Mouse (Mus musculus): ENCODE measurements at regions not wholly inside any gene's neighbourhood (a gene's known extent, or its start where the extent isn't known, plus 50 kb on each side); places are given as distances from the start of the nearest gene placed in this dataset.

- H3K9ac ChIP-seq (ENCODE audit: insufficient read depth, low read depth) = no peak overlapping the region
- H3K4me3 ChIP-seq (replicated peaks in 1 of 3; ENCODE audit: low read depth in 2 of 3, low read length in 2 of 3, poor library complexity in 1 of 3) = no peak overlapping the region
- no peaks in the 10 kb centered on the region for H3K36me3 ChIP-seq (replicated peaks in 1 of 2; ENCODE audit: control insufficient read depth in 1 of 2, insufficient read depth in 1 of 2, low read length in 1 of 2)
- no peaks in the 10 kb centered on the region for H3K79me2 ChIP-seq (replicated peaks; ENCODE audit: control insufficient read depth, extremely low read depth, insufficient read depth, poor library complexity, severe bottlenecking)
- in situ Hi-C loops (cut with MboI; ENCODE audit: low pct_ligation_motif_present, low pct_unique_long_range_greater_than_20kb, low sequenced_read_pairs) (no loop called here), dilution Hi-C loops (cut with MboI; ENCODE audit: extremely low pct_ligation_motif_present, extremely low pct_unique_long_range_greater_than_20kb, low sequenced_read_pairs) (no loop called here)
- H3K27ac ChIP-seq (ENCODE audit: insufficient read depth, low read depth) = no peak overlapping the region
- no peak overlapping the region for H3K4me2 ChIP-seq (ENCODE audit: insufficient read depth, low read depth, poor library complexity, severe bottlenecking)
- H3K27me3 ChIP-seq (replicated peaks) = no peaks in the 10 kb centered on the region
- H3K4me1 ChIP-seq (ENCODE audit: control insufficient read depth in 1 of 2, insufficient read depth in 2 of 2) = peaks cover 12 to 41% of the 10 kb centered on the region in 2 experiments
- no peak for DNase-seq (ENCODE audit: extremely low read depth)
- no peak for TF ChIP-seq USF2 (conservative IDR thresholded peaks at IDR 0.05; ENCODE audit: low read depth, low read length)
- no peak for TF ChIP-seq ZKSCAN1 (IDR thresholded peaks at IDR 0.05; ENCODE audit: borderline replicate concordance, low read depth, low read length)
- H3K9me3 ChIP-seq (replicated peaks; ENCODE audit: low read length) = peaks cover 5% of the 10 kb centered on the region
Observed at GRCm38 (mm10) chr5:148645772-148646171, 93.2 kb upstream of the Ubl3 start.

- H3K4me2 ChIP-seq (ENCODE audit: insufficient read depth, low read depth, poor library complexity, severe bottlenecking) = no peak overlapping the region
- in situ Hi-C loops (cut with MboI; ENCODE audit: low pct_ligation_motif_present, low pct_unique_long_range_greater_than_20kb, low sequenced_read_pairs) (no loop called here), dilution Hi-C loops (cut with MboI; ENCODE audit: extremely low pct_ligation_motif_present, extremely low pct_unique_long_range_greater_than_20kb, low sequenced_read_pairs) (no loop called here)
- TF ChIP-seq ZKSCAN1 (IDR thresholded peaks at IDR 0.05; ENCODE audit: borderline replicate concordance, low read depth, low read length) = no peak
- TF ChIP-seq ETS1 (conservative IDR thresholded peaks at IDR 0.05; ENCODE audit: low read depth, low read length) = no peak
- TF ChIP-seq KAT2A (IDR thresholded peaks at IDR 0.05; ENCODE audit: insufficient replicate concordance, low read length) = no peak
- no peak for TF ChIP-seq MEF2A (IDR thresholded peaks at IDR 0.05; ENCODE audit: borderline replicate concordance, low read depth, low read length)
- no peak for TF ChIP-seq USF2 (conservative IDR thresholded peaks at IDR 0.05; ENCODE audit: low read depth, low read length)
- no peak for TF ChIP-seq BHLHE40 (IDR thresholded peaks at IDR 0.05; ENCODE audit: low read depth, low read length)
- no peak for TF ChIP-seq MXI1 (IDR thresholded peaks at IDR 0.05; ENCODE audit: low read depth, low read length)
- no peak for TF ChIP-seq SMC3 (IDR thresholded peaks at IDR 0.05; ENCODE audit: low read depth, low read length)
- TF ChIP-seq UBTF (IDR thresholded peaks at IDR 0.05; ENCODE audit: low read depth, low read length) = no peak
- TF ChIP-seq TBP (conservative IDR thresholded peaks at IDR 0.05; ENCODE audit: low read depth, low read length) = no peak
- TF ChIP-seq JUND (conservative IDR thresholded peaks at IDR 0.05; ENCODE audit: low read depth, low read length) = no peak
- no peaks in the 10 kb centered on the region for H3K36me3 ChIP-seq (replicated peaks in 1 of 2; ENCODE audit: control insufficient read depth in 1 of 2, insufficient read depth in 1 of 2, low read length in 1 of 2)
- peaks cover 12 to 41% of the 10 kb centered on the region in 2 experiments for H3K4me1 ChIP-seq (ENCODE audit: control insufficient read depth in 1 of 2, insufficient read depth in 2 of 2)
- peaks cover 5% of the 10 kb centered on the region for H3K9me3 ChIP-seq (replicated peaks; ENCODE audit: low read length)
- H3K4me3 ChIP-seq (replicated peaks in 1 of 3; ENCODE audit: low read depth in 2 of 3, low read length in 2 of 3, poor library complexity in 1 of 3) = no peak overlapping the region
- no peak for DNase-seq (ENCODE audit: extremely low read depth)
- H3K9ac ChIP-seq (ENCODE audit: insufficient read depth, low read depth) = no peak overlapping the region
- H3K27ac ChIP-seq (ENCODE audit: insufficient read depth, low read depth) = no peak overlapping the region
- H3K27me3 ChIP-seq (replicated peaks) = no peaks in the 10 kb centered on the region
- H3K79me2 ChIP-seq (replicated peaks; ENCODE audit: control insufficient read depth, extremely low read depth, insufficient read depth, poor library complexity, severe bottlenecking) = no peaks in the 10 kb centered on the region
Observed at GRCm38 (mm10) chr5:148645191-148645681, 92.6 kb upstream of the Ubl3 start.

DNA sequence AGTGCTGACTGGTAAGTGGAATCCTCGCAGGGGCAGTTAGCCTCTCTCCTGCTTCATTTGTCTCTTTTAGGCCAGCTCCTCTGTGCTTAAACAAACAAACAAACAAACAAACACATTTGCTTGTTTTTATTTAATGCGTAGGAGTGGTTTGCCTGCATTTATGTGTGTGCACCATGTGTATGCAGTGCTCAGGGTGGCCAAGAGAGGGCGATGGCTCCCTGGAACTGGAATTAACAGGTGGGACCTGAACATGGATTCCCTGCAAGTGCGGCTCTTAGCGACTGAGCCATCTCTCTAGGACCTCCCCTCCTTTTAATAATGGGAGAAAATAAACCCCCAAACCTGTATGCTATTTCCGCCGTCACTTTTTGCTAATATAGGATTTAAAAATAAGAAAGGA is 91.8 kb upstream of the Ubl3 start:
- Histone ChIP-seq H3K79me2 (replicated peaks; ENCODE audit: control insufficient read depth, extremely low read depth, insufficient read depth, poor library complexity, severe bottlenecking) (no peaks in the 10 kb centered on the region), H3K9me3 (replicated peaks; ENCODE audit: low read length) (peaks cover 5% of the 10 kb centered on the region), H3K9ac (ENCODE audit: insufficient read depth, low read depth) (no peak overlapping the region), H3K27me3 (replicated peaks) (no peaks in the 10 kb centered on the region), H3K27ac (ENCODE audit: insufficient read depth, low read depth) (no peak overlapping the region), H3K4me2 (ENCODE audit: insufficient read depth, low read depth, poor library complexity, severe bottlenecking) (no peak overlapping the region), H3K36me3 (replicated peaks in 1 of 2; ENCODE audit: control insufficient read depth in 1 of 2, insufficient read depth in 1 of 2, low read length in 1 of 2) (no peaks in the 10 kb centered on the region), H3K4me3 (replicated peaks in 1 of 3; ENCODE audit: low read depth in 2 of 3, low read length in 2 of 3, poor library complexity in 1 of 3) (no peak overlapping the region), H3K4me1 (ENCODE audit: control insufficient read depth in 1 of 2, insufficient read depth in 2 of 2) (peaks cover 10 to 41% of the 10 kb centered on the region in 2 experiments)
- dilution Hi-C loops (cut with MboI; ENCODE audit: extremely low pct_ligation_motif_present, extremely low pct_unique_long_range_greater_than_20kb, low sequenced_read_pairs) (no loop called here), in situ Hi-C loops (cut with MboI; ENCODE audit: low pct_ligation_motif_present, low pct_unique_long_range_greater_than_20kb, low sequenced_read_pairs) (no loop called here)
- no peak for DNase-seq (ENCODE audit: extremely low read depth)
- TF ChIP-seq RAD21 (IDR thresholded peaks at IDR 0.05; ENCODE audit: low read depth, low read length) (peak; percentile 14), PAX5 (IDR thresholded peaks at IDR 0.05; ENCODE audit: low read length) (no peak), CTCF (conservative IDR thresholded peaks at IDR 0.05 in 1 of 2, IDR thresholded peaks at IDR 0.05 in 1 of 2; ENCODE audit: low read depth in 2 of 2, low read length in 2 of 2) (peak in 1 of 2 experiments; percentile 27; a peak in 2 of 4 replicates), CHD2 (IDR thresholded peaks at IDR 0.05; ENCODE audit: low read length) (no peak)

Measured in CH12.LX (cell line).